Mouse (Mus musculus) intestine, embryonic 16.5 days (tissue): ENCODE results near the gene Slc35a1. TPM values are rescaled to one million over a fixed set of nuclear protein-coding genes. Genes with fewer than 3 reads are reported as not detected.

Experiments
- ATAC-seq: fragments of 200-750 bp; cut with Nextera tagmentation; 2 replicates; pipeline ENCODE4 v1.8.0; 2017; ENCODE audit warnings: moderate TSS enrichment, moderate library complexity
- H3K27ac ChIP-seq: fragments of 300-500 bp; sonication (generic); 2 replicates; pipeline ENCODE4 v1.5.1; 2014; ENCODE audit warnings: mild to moderate bottlenecking, low read length
- H3K27me3 ChIP-seq: fragments of 300-500 bp; sonication (generic); replicated peaks from 2 replicates; pipeline ENCODE4 v1.6.1; 2014; ENCODE audit warnings: low read length, control low read depth, mixed read lengths; ENCODE audit not compliant: control insufficient read depth, insufficient read depth
- H3K36me3 ChIP-seq: fragments of 300-500 bp; sonication (generic); 2 replicates; pipeline ENCODE4 v1.6.1; 2014; ENCODE audit warnings: low read length, control low read depth; ENCODE audit not compliant: control insufficient read depth, insufficient read depth
- H3K4me1 ChIP-seq: fragments of 300-500 bp; sonication (generic); 2 replicates; pipeline ENCODE4 v1.6.1; 2014; ENCODE audit warnings: low read length, control low read depth, mixed read lengths; ENCODE audit not compliant: control insufficient read depth, insufficient read depth
- H3K4me2 ChIP-seq: fragments of 300-500 bp; sonication (generic); 2 replicates; pipeline ENCODE4 v1.6.1; 2014; ENCODE audit warnings: low read depth, low read length, control low read depth
- H3K4me3 ChIP-seq: fragments of 300-500 bp; sonication (generic); 2 replicates; pipeline ENCODE4 v1.5.1; 2014; ENCODE audit warnings: mild to moderate bottlenecking, low read length
- H3K9ac ChIP-seq: fragments of 300-500 bp; sonication (generic); 2 replicates; pipeline ENCODE4 v1.6.1; 2014; ENCODE audit warnings: low read depth, low read length
- H3K9me3 ChIP-seq: fragments of 300-500 bp; sonication (generic); 2 replicates; pipeline ENCODE4 v1.6.1; 2016; ENCODE audit warnings: low read length, control low read depth; ENCODE audit not compliant: control insufficient read depth
- WGBS: fragments of 180-500 bp; shearing (Covaris S2); extraction: QIAGEN DNeasy Blood & Tissue Kit; methylation state at CpG from one replicate; pipeline ENCODE4 v1.1.7; 2014; 5-methylcytosine and 5-hydroxymethylcytosine counted together
- polyA plus RNA-seq: library from polyadenylated mRNA; unstranded; fragments of >200 nt; fragmentation: Nextera tagmentation; extraction: Ambion mirVana; gene quantifications from 2 replicates; pipeline ENCODE4 v1.2.1, GENCODE M21; 2015

Gene Slc35a1
- polyA plus RNA-seq, 1 experiment from 2014 or later: 78.6 TPM

DNA sequence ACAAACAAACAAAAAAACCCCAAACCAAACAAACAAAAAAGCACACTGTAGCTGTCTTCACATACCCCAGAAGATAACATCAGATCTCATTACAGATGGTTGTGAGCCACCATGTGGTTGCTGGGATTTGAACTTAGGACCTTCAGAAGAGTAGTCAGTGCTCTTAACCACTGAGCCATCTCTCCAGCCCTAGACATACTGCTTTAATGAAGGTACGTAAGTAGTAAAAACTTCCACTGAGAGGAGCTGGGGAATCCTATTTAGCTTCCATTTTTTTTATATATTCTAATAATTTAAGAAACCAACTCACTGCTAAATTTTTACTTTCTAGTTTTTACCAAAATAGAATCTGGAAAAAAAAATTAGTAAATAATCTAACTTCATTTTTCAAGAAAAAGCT, 27.8 kb upstream of the Slc35a1 start:
- no peak for ATAC-seq
- 100% methylated on average over 1 of the region's 1 CpGs for WGBS

DNA sequence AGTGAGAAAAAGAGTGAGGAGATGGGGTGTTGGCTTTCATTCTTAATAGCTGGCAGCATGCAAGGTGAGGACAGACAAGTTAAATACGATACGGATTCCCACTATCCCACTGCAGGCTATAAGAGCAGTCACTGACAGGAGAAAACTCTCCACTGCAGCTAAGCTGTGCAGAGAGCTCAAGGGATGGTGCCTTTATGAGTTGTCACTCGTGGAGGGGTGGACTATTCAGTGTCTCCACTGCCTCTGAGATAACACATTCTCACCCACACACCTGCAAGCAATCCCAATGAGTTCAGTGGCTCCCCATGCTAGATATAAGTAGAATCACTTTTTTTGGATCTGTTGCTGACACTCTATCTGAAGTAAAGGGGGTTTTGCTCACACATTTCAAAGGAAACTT, 20.9 kb upstream of the Slc35a1 start:
- H3K4me3 ChIP-seq: no peak overlapping the region
- ATAC-seq: no peak
- no peaks in the 10 kb centered on the region for H3K27me3 ChIP-seq
- 77% methylated on average over 3 of the region's 3 CpGs for WGBS
- H3K9me3 ChIP-seq: no peaks in the 10 kb centered on the region
- H3K4me2 ChIP-seq: no peak overlapping the region
- no peaks in the 10 kb centered on the region for H3K36me3 ChIP-seq
- H3K27ac ChIP-seq: no peak overlapping the region
- H3K4me1 ChIP-seq: no peaks in the 10 kb centered on the region
- no peak overlapping the region for H3K9ac ChIP-seq

More for the DNA sequence above, 27.8 kb upstream of the Slc35a1 start:
- Histone ChIP-seq H3K4me1 (no peaks in the 10 kb centered on the region), H3K27me3 (no peaks in the 10 kb centered on the region), H3K4me2 (no peak overlapping the region), H3K9me3 (no peaks in the 10 kb centered on the region), H3K4me3 (no peak overlapping the region), H3K27ac (no peak overlapping the region), H3K36me3 (no peaks in the 10 kb centered on the region), H3K9ac (no peak overlapping the region)

DNA sequence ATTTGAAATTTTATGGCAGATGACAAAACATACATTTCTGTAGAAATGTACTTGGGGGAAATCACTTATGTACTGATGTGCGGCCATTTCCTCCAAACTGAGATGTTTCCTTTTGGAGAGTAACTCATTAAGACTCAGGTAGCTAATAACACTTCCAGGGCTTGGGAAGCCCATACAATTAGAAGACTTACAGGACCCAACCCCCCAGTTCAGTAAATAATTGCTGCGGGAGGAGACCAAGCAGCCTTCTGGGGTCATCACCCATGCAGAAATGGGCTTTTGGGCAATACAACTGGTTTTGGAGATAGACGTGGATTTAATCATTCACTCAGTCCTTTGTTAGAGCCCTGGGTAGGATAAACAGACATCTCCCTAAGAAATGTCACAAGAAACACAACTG, 20.0 kb upstream of the Slc35a1 start:
- Histone ChIP-seq H3K4me2 (no peak overlapping the region), H3K9me3 (no peaks in the 10 kb centered on the region), H3K4me3 (no peak overlapping the region), H3K36me3 (no peaks in the 10 kb centered on the region), H3K27ac (no peak overlapping the region), H3K4me1 (no peaks in the 10 kb centered on the region), H3K27me3 (no peaks in the 10 kb centered on the region), H3K9ac (no peak overlapping the region)
- ATAC-seq: no peak
- 71% methylated on average over 3 of the region's 3 CpGs for WGBS

DNA sequence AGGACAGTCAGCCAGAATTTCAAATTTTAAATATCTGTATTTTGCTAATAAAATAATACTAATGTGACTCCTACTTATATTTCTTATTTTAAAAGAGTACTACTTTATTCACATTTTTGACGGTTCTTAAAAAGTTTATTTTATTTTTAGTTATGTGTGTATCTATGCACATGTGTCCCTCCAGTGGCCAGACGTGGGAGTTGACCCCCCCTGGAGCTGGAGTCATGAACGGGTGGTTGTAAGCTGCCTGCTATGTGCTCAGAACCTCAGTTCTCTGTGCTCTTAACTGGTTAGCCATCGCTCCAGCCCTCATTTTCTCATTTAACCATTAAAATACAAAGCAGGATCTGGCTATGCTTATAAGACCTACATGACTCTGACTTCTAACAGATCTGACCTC, 15.8 kb upstream of the Slc35a1 start:
- Histone ChIP-seq H3K4me3 (no peak overlapping the region), H3K4me2 (no peak overlapping the region), H3K36me3 (no peaks in the 10 kb centered on the region), H3K27me3 (no peaks in the 10 kb centered on the region), H3K4me1 (no peaks in the 10 kb centered on the region), H3K27ac (no peak overlapping the region), H3K9me3 (no peaks in the 10 kb centered on the region), H3K9ac (no peak overlapping the region)
- ATAC-seq: no peak
- WGBS: 66% methylated on average over 4 of the region's 4 CpGs

DNA sequence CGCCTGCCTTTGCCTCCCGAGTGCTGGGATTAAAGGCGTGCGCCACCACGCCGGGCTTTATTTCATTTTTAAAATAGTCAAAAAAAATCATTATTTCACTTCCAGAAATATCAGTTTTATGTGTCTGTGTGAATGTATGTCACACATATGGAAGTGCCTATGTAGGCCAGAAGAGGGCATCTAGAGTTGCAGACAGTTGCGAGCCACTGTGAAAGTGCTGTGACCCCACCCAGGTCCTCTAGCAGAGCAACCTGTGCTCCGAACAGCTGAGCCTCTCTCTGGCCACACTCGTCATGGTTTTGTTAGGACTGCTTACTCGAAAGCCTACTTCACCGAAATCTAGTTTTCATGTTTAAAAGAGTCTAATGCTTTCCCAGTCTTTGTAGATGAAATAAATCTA, 15.0 kb upstream of the Slc35a1 start:
- no peak overlapping the region for H3K4me3 ChIP-seq
- H3K4me1 ChIP-seq: no peaks in the 10 kb centered on the region
- ATAC-seq: no peak
- H3K27me3 ChIP-seq: no peaks in the 10 kb centered on the region
- H3K27ac ChIP-seq: no peak overlapping the region
- H3K9me3 ChIP-seq: no peaks in the 10 kb centered on the region
- H3K9ac ChIP-seq: no peak overlapping the region
- 98% methylated on average over 11 of the region's 11 CpGs for WGBS
- H3K4me2 ChIP-seq: no peak overlapping the region
- H3K36me3 ChIP-seq: no peaks in the 10 kb centered on the region

DNA sequence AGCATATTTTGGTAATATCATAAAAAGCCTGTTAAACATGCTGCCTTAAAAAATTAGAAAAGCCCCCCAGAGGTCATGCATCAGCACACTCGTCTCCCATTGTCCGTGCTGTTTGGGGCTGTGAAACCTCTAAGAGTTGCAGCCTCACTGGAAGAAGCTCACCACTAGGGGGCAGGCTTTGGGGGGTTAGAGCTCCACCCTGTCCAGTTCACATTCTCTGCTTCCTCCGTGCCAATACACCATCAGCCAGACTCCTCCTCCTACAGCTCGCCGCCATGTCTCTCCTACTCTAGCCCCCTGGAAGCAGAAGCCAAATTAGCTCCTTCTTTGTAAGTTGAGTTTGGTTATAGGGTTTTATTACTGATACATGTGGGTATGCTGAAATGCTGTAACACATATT, 14.3 kb upstream of the Slc35a1 start:
- no peak overlapping the region for H3K27ac ChIP-seq
- no peak for ATAC-seq
- no peak overlapping the region for H3K4me3 ChIP-seq
- no peaks in the 10 kb centered on the region for H3K36me3 ChIP-seq
- WGBS: 61% methylated on average over 5 of the region's 5 CpGs
- no peaks in the 10 kb centered on the region for H3K27me3 ChIP-seq
- no peaks in the 10 kb centered on the region for H3K4me1 ChIP-seq
- H3K9ac ChIP-seq: no peak overlapping the region
- no peaks in the 10 kb centered on the region for H3K9me3 ChIP-seq
- no peak overlapping the region for H3K4me2 ChIP-seq

DNA sequence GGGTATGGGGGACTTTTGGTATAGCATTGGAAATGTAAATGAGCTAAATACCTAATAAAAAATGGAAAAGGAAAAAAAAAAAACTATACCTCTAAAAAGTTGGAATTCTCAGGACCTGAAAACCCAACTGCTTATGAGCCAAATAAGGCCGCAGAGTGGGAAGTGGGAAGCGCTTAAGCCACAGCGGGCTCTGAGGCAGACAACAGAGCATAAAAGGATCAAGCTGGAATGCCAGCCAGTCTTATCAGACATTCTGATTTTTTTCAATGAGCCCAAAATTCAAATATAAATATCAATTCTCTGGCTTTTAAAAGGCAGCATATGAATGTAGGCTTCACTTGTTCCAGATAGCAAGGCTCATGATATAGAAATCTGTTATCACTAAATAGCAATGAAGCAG, 783 bp upstream of the Slc35a1 start:
- no peaks in the 10 kb centered on the region for H3K27me3 ChIP-seq
- no peak overlapping the region for H3K4me2 ChIP-seq
- no peak for ATAC-seq
- H3K4me1 ChIP-seq: 0 out of 2 replicates have a peak, but pooled peaks cover 7% of the 10 kb centered on the region
- no peaks in the 10 kb centered on the region for H3K36me3 ChIP-seq
- H3K9ac ChIP-seq: no peak overlapping the region
- H3K9me3 ChIP-seq: no peaks in the 10 kb centered on the region
- WGBS: 81% methylated on average over 3 of the region's 3 CpGs
- no peak overlapping the region for H3K4me3 ChIP-seq
- no peak overlapping the region for H3K27ac ChIP-seq

DNA sequence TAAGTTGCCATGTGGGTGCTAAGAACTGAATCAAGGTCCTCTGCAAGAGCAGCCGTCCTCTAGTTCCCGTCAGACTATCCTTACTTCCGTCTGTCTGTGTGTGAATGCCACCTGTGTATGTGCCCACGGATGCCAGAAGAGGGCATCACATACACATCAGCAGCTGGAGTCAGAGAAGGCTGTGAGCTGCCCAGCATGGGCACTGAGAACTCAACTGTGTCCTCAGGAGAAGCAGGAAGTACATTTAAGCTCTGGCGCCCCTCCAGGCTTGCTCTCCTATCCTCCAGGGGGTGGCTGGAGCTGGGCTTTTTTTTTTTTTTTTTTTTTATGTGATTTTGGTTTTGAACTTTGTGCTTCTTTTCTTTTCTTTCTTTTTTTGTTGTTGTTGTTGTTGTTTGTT, 6.7 kb downstream of the Slc35a1 start:
- Histone ChIP-seq H3K4me1 (peaks cover 9% of the 10 kb centered on the region; the same call in 1 of the 2 replicates), H3K9ac (no peak overlapping the region), H3K27me3 (no peaks in the 10 kb centered on the region), H3K9me3 (no peaks in the 10 kb centered on the region), H3K4me2 (no peak overlapping the region), H3K36me3 (peaks cover 7% of the 10 kb centered on the region; the same call in 1 of the 2 replicates), H3K4me3 (no peak overlapping the region), H3K27ac (no peak overlapping the region)
- no peak for ATAC-seq
- WGBS: 88% methylated on average over 5 of the region's 5 CpGs

DNA sequence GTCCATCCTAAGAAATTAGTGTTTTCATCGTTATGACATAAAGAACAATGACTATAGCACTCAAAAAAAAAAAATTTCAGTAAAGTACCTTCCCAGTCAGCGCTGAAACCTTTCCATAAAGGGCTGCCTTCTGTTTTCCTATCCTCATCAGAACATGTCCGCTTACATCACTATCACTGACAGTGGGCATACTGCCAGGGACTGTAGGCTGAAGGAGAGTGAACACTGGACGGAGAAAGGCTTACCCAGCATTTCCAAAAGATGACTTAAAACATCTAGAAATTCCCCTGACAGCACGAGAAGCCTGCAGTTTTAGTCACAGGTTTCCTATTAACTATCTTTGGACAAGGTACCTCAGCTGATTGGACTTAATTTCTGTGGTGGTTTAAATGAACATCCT, 13.5 kb downstream of the Slc35a1 start:
- Histone ChIP-seq H3K27ac (no peak overlapping the region), H3K36me3 (peaks cover 7% of the 10 kb centered on the region), H3K9ac (no peak overlapping the region), H3K4me1 (no peaks in the 10 kb centered on the region; the same call in 1 of the 2 replicates), H3K4me2 (no peak overlapping the region), H3K27me3 (no peaks in the 10 kb centered on the region), H3K9me3 (no peaks in the 10 kb centered on the region), H3K4me3 (no peak overlapping the region)
- WGBS: 92% methylated on average over 5 of the region's 5 CpGs
- ATAC-seq: no peak

DNA sequence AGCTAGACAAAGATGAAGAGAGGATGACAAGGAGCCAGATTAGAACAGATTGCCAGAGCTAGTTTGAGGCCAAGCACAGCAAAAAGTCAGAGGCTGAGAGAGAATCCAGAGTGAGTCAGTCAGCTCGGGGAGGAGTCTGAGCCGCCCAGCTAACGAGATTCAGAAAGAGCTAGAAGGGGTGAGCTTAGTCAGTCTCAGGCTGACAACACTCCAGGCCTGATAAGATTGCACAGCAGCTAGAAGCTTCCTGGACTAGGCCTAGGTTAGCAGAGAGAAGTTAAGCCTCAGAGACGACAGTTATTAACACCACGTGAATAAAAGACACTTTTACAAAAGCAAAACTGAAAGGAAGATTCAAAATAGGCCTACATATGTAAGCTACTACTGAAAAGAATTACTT, 19.3 kb downstream of the Slc35a1 start:
- no peak overlapping the region for H3K9ac ChIP-seq
- H3K36me3 ChIP-seq: peaks cover 10% of the 10 kb centered on the region; the same call in 1 of the 2 replicates
- no peak overlapping the region for H3K4me2 ChIP-seq
- WGBS: 92% methylated on average over 5 of the region's 5 CpGs
- H3K4me1 ChIP-seq: no peaks in the 10 kb centered on the region
- ATAC-seq: no peak
- no peak overlapping the region for H3K27ac ChIP-seq
- no peak overlapping the region for H3K4me3 ChIP-seq
- no peaks in the 10 kb centered on the region for H3K9me3 ChIP-seq
- H3K27me3 ChIP-seq: no peaks in the 10 kb centered on the region
